Mouse (Mus musculus): ENCODE data around the gene Best1. TPM values are rescaled to one million over a fixed set of nuclear protein-coding genes. Genes with fewer than 3 reads are reported as not detected.

The Best1 gene
- polyA plus RNA-seq, 1 experiment from 2014 or later: 0.50 TPM

Other genes with a start within 250 kb of the Best1 start
- gene Scgb2a2, start 154.1 kb downstream of the Best1 start, polyA plus RNA-seq (2015; fragmentation: Nextera tagmentation; extraction: Ambion mirVana): not detected in 2 replicates
- gene Incenp, start 102.1 kb downstream of the Best1 start, polyA plus RNA-seq (2015; fragmentation: Nextera tagmentation; extraction: Ambion mirVana): 87.6 and 88.9 TPM in 2 replicates
- 1,893 and 1,941 TPM in 2 replicates for gene Fth1, start 21.0 kb downstream of the Best1 start, polyA plus RNA-seq (2015; fragmentation: Nextera tagmentation; extraction: Ambion mirVana)
- 34.7 and 35.0 TPM in 2 replicates for gene Rab3il1, start within 50 bp of the Best1 start, polyA plus RNA-seq (2015; fragmentation: Nextera tagmentation; extraction: Ambion mirVana)
- gene Fads3, start 39.9 kb upstream of the Best1 start, polyA plus RNA-seq (2015; fragmentation: Nextera tagmentation; extraction: Ambion mirVana): 15.1 and 16.3 TPM in 2 replicates
- gene Fads2, start 100.1 kb upstream of the Best1 start, polyA plus RNA-seq (2015; fragmentation: Nextera tagmentation; extraction: Ambion mirVana): 194 and 205 TPM in 2 replicates
- 145 and 146 TPM in 2 replicates for gene Fads1, start 181.3 kb upstream of the Best1 start, polyA plus RNA-seq (2015; fragmentation: Nextera tagmentation; extraction: Ambion mirVana)
- gene Tmem258, start 202.4 kb upstream of the Best1 start, polyA plus RNA-seq (2015; fragmentation: Nextera tagmentation; extraction: Ambion mirVana): 470 and 520 TPM in 2 replicates
- gene Fen1, start 202.5 kb upstream of the Best1 start, polyA plus RNA-seq (2015; fragmentation: Nextera tagmentation; extraction: Ambion mirVana): 92.2 and 97.4 TPM in 2 replicates
- 12.0 and 14.4 TPM in 2 replicates for gene Myrf, start 239.1 kb upstream of the Best1 start, polyA plus RNA-seq (2015; fragmentation: Nextera tagmentation; extraction: Ambion mirVana)

Data from intestine, embryonic 15.5 days (tissue).